Mouse (Mus musculus): Measurements from ENCODE around the gene Trim47. TPM values are rescaled to one million over a fixed set of nuclear protein-coding genes. Genes with fewer than 3 reads are reported as not detected.

Trim47 gene
- polyA plus RNA-seq, 1 experiment from 2014 or later, result 29.0 TPM

DNA sequence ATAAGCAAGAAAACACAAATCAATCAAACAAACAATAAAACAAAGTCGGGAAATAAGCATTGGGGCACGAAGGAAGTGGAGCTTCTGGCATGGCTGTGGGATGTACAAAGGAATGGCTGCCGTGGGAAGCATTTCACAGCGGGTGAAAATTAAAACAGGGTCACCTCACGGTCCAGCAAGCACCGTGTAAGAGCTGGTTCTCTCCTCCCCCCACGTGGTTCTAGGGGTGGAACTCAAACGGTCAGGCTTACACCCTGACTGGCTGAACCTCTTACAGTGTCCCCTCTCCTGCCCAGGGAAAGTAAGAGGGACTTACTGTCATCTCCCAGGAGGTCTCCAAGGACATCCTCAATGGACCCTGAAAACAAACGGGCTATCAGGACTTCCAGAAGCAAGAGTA is 36.0 kb upstream of the Trim47 start:
- Histone ChIP-seq H3K27me3 (replicated peaks; ENCODE audit: control insufficient read depth, insufficient read depth, low read length) (no peaks in the 10 kb centered on the region), H3K27ac (replicated peaks; ENCODE audit: low read depth, low read length) (no peak overlapping the region), H3K9me3 (ENCODE audit: control insufficient read depth, low read length) (no peaks in the 10 kb centered on the region), H3K4me2 (ENCODE audit: low read depth, low read length) (no peak overlapping the region), H3K9ac (ENCODE audit: low read depth, low read length) (no peak overlapping the region), H3K4me3 (ENCODE audit: low read depth, low read length) (no peak overlapping the region), H3K4me1 (ENCODE audit: control insufficient read depth, insufficient read depth, low read length) (peaks cover 11% of the 10 kb centered on the region; the same call in 1 of the 2 replicates), H3K36me3 (ENCODE audit: control insufficient read depth, insufficient read depth, low read length) (peaks cover 62% of the 10 kb centered on the region)
- no peak for DNase-seq (ENCODE audit: low spot score)
- 54% methylated on average over 9 of the region's 9 CpGs for WGBS
- no peak for ATAC-seq (ENCODE audit: low read depth)

- Histone ChIP-seq H3K27me3 (replicated peaks; ENCODE audit: control insufficient read depth, insufficient read depth, low read length) (no peaks in the 10 kb centered on the region), H3K4me3 (ENCODE audit: low read depth, low read length) (no peak overlapping the region), H3K4me1 (ENCODE audit: control insufficient read depth, insufficient read depth, low read length) (peaks cover 11% of the 10 kb centered on the region; the same call in 1 of the 2 replicates), H3K9me3 (ENCODE audit: control insufficient read depth, low read length) (no peaks in the 10 kb centered on the region), H3K27ac (replicated peaks; ENCODE audit: low read depth, low read length) (0 out of 2 replicates have a peak overlapping the region, but pooled peaks have one; percentile 15), H3K36me3 (ENCODE audit: control insufficient read depth, insufficient read depth, low read length) (peaks cover 70% of the 10 kb centered on the region), H3K4me2 (ENCODE audit: low read depth, low read length) (no peak overlapping the region), H3K9ac (ENCODE audit: low read depth, low read length) (no peak overlapping the region)
- ATAC-seq (ENCODE audit: low read depth) (0 out of 2 replicates have a peak, but pooled peaks have one; percentile 20), DNase-seq (ENCODE audit: low spot score) (peak; percentile 51)
- WGBS, result 78% methylated on average over 10 of the region's 10 CpGs
Measured at GRCm38 (mm10) chr11:116162146-116162545, 35.1 kb upstream of the Trim47 start.

- Histone ChIP-seq H3K4me2 (ENCODE audit: low read depth, low read length) (no peak overlapping the region), H3K4me1 (ENCODE audit: control insufficient read depth, insufficient read depth, low read length) (peaks cover 2% of the 10 kb centered on the region; the same call in 1 of the 2 replicates), H3K27ac (replicated peaks; ENCODE audit: low read depth, low read length) (peak overlapping the region; percentile 48), H3K27me3 (replicated peaks; ENCODE audit: control insufficient read depth, insufficient read depth, low read length) (no peaks in the 10 kb centered on the region), H3K9ac (ENCODE audit: low read depth, low read length) (no peak overlapping the region), H3K36me3 (ENCODE audit: control insufficient read depth, insufficient read depth, low read length) (peaks cover 79% of the 10 kb centered on the region), H3K9me3 (ENCODE audit: control insufficient read depth, low read length) (no peaks in the 10 kb centered on the region), H3K4me3 (ENCODE audit: low read depth, low read length) (no peak overlapping the region)
- peak; percentile 78 for DNase-seq (ENCODE audit: low spot score)
- peak; percentile 79 for ATAC-seq (ENCODE audit: low read depth)
- 65% methylated on average over 12 of the region's 12 CpGs for WGBS
Measured at GRCm38 (mm10) chr11:116161312-116161711, 34.3 kb upstream of the Trim47 start.

- Histone ChIP-seq H3K4me3 (ENCODE audit: low read depth, low read length) (no peak overlapping the region), H3K27me3 (replicated peaks; ENCODE audit: control insufficient read depth, insufficient read depth, low read length) (no peaks in the 10 kb centered on the region), H3K4me1 (ENCODE audit: control insufficient read depth, insufficient read depth, low read length) (no peaks in the 10 kb centered on the region), H3K9me3 (ENCODE audit: control insufficient read depth, low read length) (no peaks in the 10 kb centered on the region), H3K36me3 (ENCODE audit: control insufficient read depth, insufficient read depth, low read length) (peaks cover 99% of the 10 kb centered on the region), H3K27ac (replicated peaks; ENCODE audit: low read depth, low read length) (no peak overlapping the region), H3K4me2 (ENCODE audit: low read depth, low read length) (no peak overlapping the region), H3K9ac (ENCODE audit: low read depth, low read length) (no peak overlapping the region)
- ATAC-seq (ENCODE audit: low read depth) (no peak), DNase-seq (ENCODE audit: low spot score) (no peak)
- WGBS, result 92% methylated on average over 2 of the region's 2 CpGs
Measured at GRCm38 (mm10) chr11:116150960-116151359, 23.9 kb upstream of the Trim47 start.

- no peak for DNase-seq (ENCODE audit: low spot score)
- H3K4me1 ChIP-seq (ENCODE audit: control insufficient read depth, insufficient read depth, low read length), result no peaks in the 10 kb centered on the region
- ATAC-seq (ENCODE audit: low read depth), result no peak
- H3K4me3 ChIP-seq (ENCODE audit: low read depth, low read length), result no peak overlapping the region
- H3K9ac ChIP-seq (ENCODE audit: low read depth, low read length), result no peak overlapping the region
- no peaks in the 10 kb centered on the region for H3K27me3 ChIP-seq (replicated peaks; ENCODE audit: control insufficient read depth, insufficient read depth, low read length)
- no peak overlapping the region for H3K4me2 ChIP-seq (ENCODE audit: low read depth, low read length)
- H3K27ac ChIP-seq (replicated peaks; ENCODE audit: low read depth, low read length), result no peak overlapping the region
- no peaks in the 10 kb centered on the region for H3K9me3 ChIP-seq (ENCODE audit: control insufficient read depth, low read length)
- 80% methylated on average over 6 of the region's 6 CpGs for WGBS
- peaks cover 99% of the 10 kb centered on the region for H3K36me3 ChIP-seq (ENCODE audit: control insufficient read depth, insufficient read depth, low read length)
Measured at GRCm38 (mm10) chr11:116149341-116149740, 22.3 kb upstream of the Trim47 start.

- H3K36me3 ChIP-seq (ENCODE audit: control insufficient read depth, insufficient read depth, low read length), result peaks cover 99% of the 10 kb centered on the region
Measured at GRCm38 (mm10) chr11:116148761-116149221, 21.8 kb upstream of the Trim47 start.

GRCm38 (mm10) chr11:116146294-116146985 is 19.4 kb upstream of the Trim47 start:
- H3K9ac ChIP-seq (ENCODE audit: low read depth, low read length), result no peak overlapping the region
- H3K4me3 ChIP-seq (ENCODE audit: low read depth, low read length), result no peak overlapping the region
- no peak overlapping the region for H3K4me2 ChIP-seq (ENCODE audit: low read depth, low read length)
- DNase-seq (ENCODE audit: low spot score), result no peak
- no peaks in the 10 kb centered on the region for H3K27me3 ChIP-seq (replicated peaks; ENCODE audit: control insufficient read depth, insufficient read depth, low read length)
- no peak for ATAC-seq (ENCODE audit: low read depth)
- no peak overlapping the region for H3K27ac ChIP-seq (replicated peaks; ENCODE audit: low read depth, low read length)
- H3K36me3 ChIP-seq (ENCODE audit: control insufficient read depth, insufficient read depth, low read length), result peaks cover 99% of the 10 kb centered on the region
- 71% methylated on average over 21 of the region's 25 CpGs for WGBS
- H3K4me1 ChIP-seq (ENCODE audit: control insufficient read depth, insufficient read depth, low read length), result no peaks in the 10 kb centered on the region
- no peaks in the 10 kb centered on the region for H3K9me3 ChIP-seq (ENCODE audit: control insufficient read depth, low read length)

More at GRCm38 (mm10) chr11:116148761-116149221, 21.8 kb upstream of the Trim47 start:
- H3K9me3 ChIP-seq (ENCODE audit: control insufficient read depth, low read length), result no peaks in the 10 kb centered on the region
- ATAC-seq (ENCODE audit: low read depth) (no peak), DNase-seq (ENCODE audit: low spot score) (no peak)
- H3K27ac ChIP-seq (replicated peaks; ENCODE audit: low read depth, low read length), result no peak overlapping the region
- no peak overlapping the region for H3K9ac ChIP-seq (ENCODE audit: low read depth, low read length)
- H3K27me3 ChIP-seq (replicated peaks; ENCODE audit: control insufficient read depth, insufficient read depth, low read length), result no peaks in the 10 kb centered on the region
- no peak overlapping the region for H3K4me3 ChIP-seq (ENCODE audit: low read depth, low read length)
- 65% methylated on average over 20 of the region's 20 CpGs for WGBS
- no peaks in the 10 kb centered on the region for H3K4me1 ChIP-seq (ENCODE audit: control insufficient read depth, insufficient read depth, low read length)
- no peak overlapping the region for H3K4me2 ChIP-seq (ENCODE audit: low read depth, low read length)

- H3K27me3 ChIP-seq (replicated peaks; ENCODE audit: control insufficient read depth, insufficient read depth, low read length), result no peaks in the 10 kb centered on the region
- WGBS, result 62% methylated on average over 11 of the region's 18 CpGs
- no peak overlapping the region for H3K4me2 ChIP-seq (ENCODE audit: low read depth, low read length)
- peaks cover 92% of the 10 kb centered on the region for H3K36me3 ChIP-seq (ENCODE audit: control insufficient read depth, insufficient read depth, low read length)
- no peaks in the 10 kb centered on the region for H3K4me1 ChIP-seq (ENCODE audit: control insufficient read depth, insufficient read depth, low read length)
- no peak for DNase-seq (ENCODE audit: low spot score)
- no peak overlapping the region for H3K4me3 ChIP-seq (ENCODE audit: low read depth, low read length)
- no peak overlapping the region for H3K27ac ChIP-seq (replicated peaks; ENCODE audit: low read depth, low read length)
- H3K9ac ChIP-seq (ENCODE audit: low read depth, low read length), result no peak overlapping the region
- H3K9me3 ChIP-seq (ENCODE audit: control insufficient read depth, low read length), result no peaks in the 10 kb centered on the region
- ATAC-seq (ENCODE audit: low read depth), result no peak
Measured at GRCm38 (mm10) chr11:116145481-116146293, 18.7 kb upstream of the Trim47 start.

Measured in embryonic facial prominence, embryonic 14.5 days (tissue).